Mouse (Mus musculus) heart, embryonic 12.5 days (tissue): ENCODE results near the gene Ccdc69. TPM values are rescaled to one million over a fixed set of nuclear protein-coding genes. Genes with fewer than 3 reads are reported as not detected.

Experiments used
- ATAC-seq: fragments of 200-750 bp; cut with Nextera tagmentation; 2 replicates; pipeline ENCODE4 v1.8.0; 2017; ENCODE audit warnings: moderate TSS enrichment, moderate library complexity; ENCODE audit not compliant: insufficient number of reproducible peaks, low FRiP score
- H3K27ac ChIP-seq: fragments of 300-500 bp; sonication (generic); 2 replicates; pipeline ENCODE4 v1.5.1; 2016; ENCODE audit warnings: mild to moderate bottlenecking, moderate library complexity; ENCODE audit not compliant: poor library complexity, severe bottlenecking
- H3K27me3 ChIP-seq: fragments of 300-500 bp; sonication (generic); replicated peaks from 2 replicates; pipeline ENCODE4 v1.6.1; 2016; ENCODE audit warnings: mild to moderate bottlenecking, moderate library complexity
- H3K36me3 ChIP-seq: fragments of 300-500 bp; sonication (generic); 2 replicates; pipeline ENCODE4 v1.6.1; 2016; ENCODE audit warnings: mild to moderate bottlenecking, moderate library complexity
- H3K4me1 ChIP-seq: fragments of 300-500 bp; sonication (generic); replicated peaks from 2 replicates; pipeline ENCODE4 v1.6.1; 2016; ENCODE audit warnings: mild to moderate bottlenecking
- H3K4me2 ChIP-seq: fragments of 300-500 bp; sonication (generic); 2 replicates; pipeline ENCODE4 v1.6.1; 2016; ENCODE audit warnings: mild to moderate bottlenecking, moderate library complexity
- H3K4me3 ChIP-seq: fragments of 300-500 bp; sonication (generic); 2 replicates; pipeline ENCODE4 v1.5.1; 2016; ENCODE audit warnings: mild to moderate bottlenecking
- H3K9ac ChIP-seq: fragments of 300-500 bp; sonication (generic); 2 replicates; pipeline ENCODE4 v1.6.1; 2016; ENCODE audit warnings: mild to moderate bottlenecking, moderate library complexity
- H3K9me3 ChIP-seq: fragments of 300-500 bp; sonication (generic); replicated peaks from 2 replicates; pipeline ENCODE4 v1.6.1; 2016; ENCODE audit warnings: mild to moderate bottlenecking, moderate library complexity
- WGBS: fragments of 180-500 bp; shearing (Covaris S2); methylation state at CpG from one replicate; pipeline ENCODE4 v1.1.7; 2016; 5-methylcytosine and 5-hydroxymethylcytosine counted together
- polyA plus RNA-seq: library from polyadenylated mRNA; unstranded; fragments of >200 nt; fragmentation: Nextera tagmentation; extraction: Ambion mirVana; gene quantifications from 2 replicates; pipeline ENCODE4 v1.2.1, GENCODE M21; 2016

Gene Ccdc69
- polyA plus RNA-seq, 1 experiment from 2014 or later: 17.5 TPM

DNA sequence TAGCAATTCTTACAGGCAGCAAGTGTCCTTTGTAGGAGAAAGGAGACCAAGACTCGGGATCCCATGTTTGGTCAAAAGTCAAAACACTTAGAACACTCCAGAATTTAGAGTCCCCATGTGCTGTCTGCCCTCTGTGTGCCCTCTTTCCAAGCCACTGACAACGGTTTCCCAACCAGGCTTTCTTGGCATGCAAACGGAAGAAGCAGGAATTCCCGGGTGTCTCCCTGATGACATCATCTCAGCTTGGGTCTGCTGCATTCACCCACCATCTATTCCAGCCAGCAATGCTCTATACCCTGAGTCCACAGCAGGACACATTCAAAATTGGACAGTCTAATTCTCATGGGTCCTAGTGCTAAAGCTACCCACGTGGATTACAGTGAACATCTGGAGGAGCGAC, 56.1 kb downstream of the Ccdc69 start:
- Histone ChIP-seq H3K9ac (peak overlapping the region; percentile 57), H3K9me3 (no peaks in the 10 kb centered on the region), H3K27ac (peak overlapping the region; percentile 99), H3K36me3 (peaks cover 58% of the 10 kb centered on the region), H3K4me3 (no peak overlapping the region), H3K4me2 (peak overlapping the region; percentile 54), H3K27me3 (no peaks in the 10 kb centered on the region), H3K4me1 (peaks cover 99% of the 10 kb centered on the region)
- 38% methylated on average over 6 of the region's 6 CpGs for WGBS
- no peak for ATAC-seq

GRCm38 (mm10) chr11:55021458-55021857, 56.5 kb downstream of the Ccdc69 start:
- Histone ChIP-seq H3K4me1 (peaks cover 99% of the 10 kb centered on the region), H3K4me3 (no peak overlapping the region), H3K27ac (peak overlapping the region; percentile 99), H3K9ac (peak overlapping the region; percentile 39), H3K4me2 (peak overlapping the region; percentile 54; the same call in 1 of the 2 replicates), H3K9me3 (no peaks in the 10 kb centered on the region), H3K36me3 (peaks cover 54% of the 10 kb centered on the region), H3K27me3 (no peaks in the 10 kb centered on the region)
- ATAC-seq: no peak

GRCm38 (mm10) chr11:55019711-55020110, 58.2 kb downstream of the Ccdc69 start:
- no peaks in the 10 kb centered on the region for H3K27me3 ChIP-seq
- H3K4me2 ChIP-seq: no peak overlapping the region
- H3K9me3 ChIP-seq: no peaks in the 10 kb centered on the region
- 0 out of 2 replicates have a peak overlapping the region, but pooled peaks have one; percentile 7 for H3K27ac ChIP-seq
- no peak for ATAC-seq
- H3K4me3 ChIP-seq: no peak overlapping the region
- peaks cover 100% of the 10 kb centered on the region for H3K4me1 ChIP-seq
- H3K36me3 ChIP-seq: peaks cover 48% of the 10 kb centered on the region
- H3K9ac ChIP-seq: no peak overlapping the region; the same call in 1 of the 2 replicates
- WGBS: 77% methylated on average over 2 of the region's 2 CpGs

DNA sequence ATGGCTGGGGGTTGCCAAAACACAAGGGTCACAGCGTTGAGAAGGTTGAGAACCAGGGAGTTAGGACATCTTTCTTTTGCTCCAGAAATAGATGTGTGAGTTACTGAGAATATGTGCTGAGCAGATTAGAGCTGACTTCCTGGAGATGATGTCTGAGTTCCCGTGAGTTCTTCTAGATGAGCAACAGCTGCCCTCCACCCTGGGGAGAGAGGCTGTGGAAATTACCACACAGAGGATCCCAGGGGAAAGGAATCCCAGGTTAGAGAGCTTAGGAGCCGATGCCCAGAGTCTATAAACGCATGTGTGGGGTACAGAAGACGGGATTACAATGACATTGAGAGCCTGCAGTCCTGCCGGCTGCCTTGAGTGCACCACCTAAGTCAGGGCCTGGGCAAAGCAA, 59.9 kb downstream of the Ccdc69 start:
- ATAC-seq: no peak
- H3K9me3 ChIP-seq: no peaks in the 10 kb centered on the region
- H3K4me2 ChIP-seq: no peak overlapping the region
- H3K27me3 ChIP-seq: no peaks in the 10 kb centered on the region
- H3K36me3 ChIP-seq: peaks cover 65% of the 10 kb centered on the region
- no peak overlapping the region for H3K4me3 ChIP-seq
- 50% methylated on average over 6 of the region's 6 CpGs for WGBS
- H3K27ac ChIP-seq: peak overlapping the region; percentile 91
- H3K9ac ChIP-seq: no peak overlapping the region
- peaks cover 90% of the 10 kb centered on the region for H3K4me1 ChIP-seq

DNA sequence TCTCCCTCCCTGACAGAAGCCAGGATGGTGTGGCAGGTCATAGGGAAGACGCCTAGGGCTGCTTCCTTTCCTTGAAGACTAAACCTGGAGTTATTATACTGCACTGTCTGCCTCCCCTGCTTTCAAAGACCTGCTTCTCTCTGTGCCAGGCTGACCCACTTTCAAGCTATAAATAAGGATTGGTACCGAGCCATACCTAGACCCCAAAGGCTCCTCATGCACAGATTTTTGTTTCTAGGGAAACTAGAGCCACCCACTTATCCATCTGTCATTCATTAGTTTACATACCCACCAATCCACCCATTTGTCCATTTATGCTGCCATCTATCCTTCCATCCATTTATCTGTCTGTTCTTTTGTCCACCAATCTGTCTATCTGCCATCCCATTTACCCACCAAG, 60.7 kb downstream of the Ccdc69 start:
- no peak overlapping the region for H3K4me2 ChIP-seq
- no peaks in the 10 kb centered on the region for H3K27me3 ChIP-seq
- 87% methylated on average over 2 of the region's 2 CpGs for WGBS
- no peak for ATAC-seq
- 0 out of 2 replicates have a peak overlapping the region, but pooled peaks have one; percentile 22 for H3K9ac ChIP-seq
- peaks cover 73% of the 10 kb centered on the region for H3K36me3 ChIP-seq
- no peaks in the 10 kb centered on the region for H3K9me3 ChIP-seq
- H3K27ac ChIP-seq: peak overlapping the region; percentile 91
- no peak overlapping the region for H3K4me3 ChIP-seq
- H3K4me1 ChIP-seq: peaks cover 89% of the 10 kb centered on the region

DNA sequence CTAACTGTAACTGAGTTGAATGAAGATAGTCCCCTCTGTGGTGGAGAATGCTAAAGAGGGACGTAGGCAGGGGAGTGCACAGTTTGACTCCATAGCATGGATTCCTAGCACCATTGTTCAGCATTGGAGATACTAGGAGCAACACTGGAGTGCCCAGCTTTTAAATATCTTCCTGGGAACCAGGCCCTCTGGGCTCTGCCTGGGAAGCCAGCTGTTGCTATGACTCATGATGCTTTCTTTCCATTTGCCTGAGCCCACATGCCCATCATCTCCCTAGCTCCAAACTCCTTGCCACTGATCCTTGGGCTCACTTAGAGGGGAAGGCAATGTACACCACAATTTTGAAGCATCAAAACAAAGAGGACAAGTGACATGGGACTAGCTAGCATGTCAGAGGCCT, 61.2 kb downstream of the Ccdc69 start:
- no peak overlapping the region for H3K4me2 ChIP-seq
- no peak for ATAC-seq
- no peaks in the 10 kb centered on the region for H3K9me3 ChIP-seq
- H3K27me3 ChIP-seq: no peaks in the 10 kb centered on the region
- peaks cover 77% of the 10 kb centered on the region for H3K36me3 ChIP-seq
- no peak overlapping the region for H3K4me3 ChIP-seq
- 63% methylated on average over 1 of the region's 1 CpGs for WGBS
- H3K9ac ChIP-seq: 0 out of 2 replicates have a peak overlapping the region, but pooled peaks have one; percentile 22
- peaks cover 84% of the 10 kb centered on the region for H3K4me1 ChIP-seq
- peak overlapping the region; percentile 91 for H3K27ac ChIP-seq

DNA sequence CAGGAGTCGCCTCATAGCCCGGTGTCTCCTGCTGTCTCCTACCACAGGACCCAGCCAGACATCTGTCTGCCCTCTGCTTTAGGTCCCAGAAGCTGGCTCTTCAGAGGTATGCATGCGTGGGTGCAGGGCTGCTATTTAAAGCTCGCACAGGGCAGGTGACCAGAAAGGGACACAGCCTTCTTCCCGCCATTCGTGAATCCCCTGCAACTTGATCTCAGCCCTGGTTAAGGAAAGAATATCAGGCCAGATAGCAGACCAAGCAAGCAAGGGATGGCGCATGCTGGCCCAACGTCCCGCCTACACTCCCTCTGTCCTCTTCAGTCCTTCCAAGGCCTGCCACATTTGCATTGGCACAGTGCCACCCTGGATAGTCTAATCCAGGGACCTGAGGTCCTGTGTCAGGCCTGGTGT, 62.1 kb downstream of the Ccdc69 start:
- H3K36me3 ChIP-seq: peaks cover 81% of the 10 kb centered on the region
- peak overlapping the region; percentile 91 for H3K27ac ChIP-seq
- ATAC-seq: peak; percentile 69
- 32% methylated on average over 9 of the region's 9 CpGs for WGBS
- no peaks in the 10 kb centered on the region for H3K9me3 ChIP-seq
- peaks cover 75% of the 10 kb centered on the region for H3K4me1 ChIP-seq
- H3K27me3 ChIP-seq: no peaks in the 10 kb centered on the region
- H3K4me3 ChIP-seq: no peak overlapping the region
- peak overlapping the region; percentile 8; the same call in 1 of the 2 replicates for H3K4me2 ChIP-seq
- H3K9ac ChIP-seq: peak overlapping the region; percentile 42; the same call in 1 of the 2 replicates

DNA sequence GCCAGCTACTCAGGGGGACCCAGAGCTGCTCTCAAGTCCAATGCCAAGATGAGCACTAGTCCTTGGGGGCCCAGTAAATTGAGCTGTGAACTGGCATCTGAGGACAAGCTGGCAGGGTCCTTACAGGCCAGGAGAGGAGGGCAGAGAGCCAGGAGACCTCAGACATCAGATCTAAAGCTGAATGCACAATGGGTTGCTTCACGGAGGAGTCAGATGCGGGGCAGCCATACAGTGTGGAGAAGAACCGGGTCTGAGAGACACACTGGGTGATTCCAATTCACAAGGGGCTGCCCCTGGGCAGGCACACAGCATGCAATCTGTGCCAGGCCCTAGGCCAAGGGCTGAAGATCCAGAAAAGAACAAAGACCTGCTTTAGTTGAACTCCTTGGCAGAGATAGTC, 62.7 kb downstream of the Ccdc69 start:
- Histone ChIP-seq H3K4me2 (0 out of 2 replicates have a peak overlapping the region, but pooled peaks have one; percentile 8), H3K27me3 (no peaks in the 10 kb centered on the region), H3K4me1 (peaks cover 69% of the 10 kb centered on the region), H3K9ac (peak overlapping the region; percentile 42; the same call in 1 of the 2 replicates), H3K9me3 (no peaks in the 10 kb centered on the region), H3K36me3 (peaks cover 81% of the 10 kb centered on the region), H3K4me3 (no peak overlapping the region), H3K27ac (peak overlapping the region; percentile 91)
- 57% methylated on average over 3 of the region's 3 CpGs for WGBS
- no peak for ATAC-seq

GRCm38 (mm10) chr11:55013802-55014201, 64.1 kb downstream of the Ccdc69 start:
- Histone ChIP-seq H3K27ac (no peak overlapping the region), H3K9ac (no peak overlapping the region), H3K4me3 (no peak overlapping the region), H3K4me1 (peaks cover 55% of the 10 kb centered on the region), H3K9me3 (no peaks in the 10 kb centered on the region), H3K27me3 (no peaks in the 10 kb centered on the region), H3K36me3 (peaks cover 83% of the 10 kb centered on the region), H3K4me2 (no peak overlapping the region)
- ATAC-seq: 0 out of 2 replicates have a peak, but pooled peaks have one; percentile 40
- 79% methylated on average over 6 of the region's 6 CpGs for WGBS

- Histone ChIP-seq H3K4me1 (peaks cover 45% of the 10 kb centered on the region), H3K4me3 (no peak overlapping the region), H3K9me3 (no peaks in the 10 kb centered on the region), H3K36me3 (peaks cover 85% of the 10 kb centered on the region), H3K4me2 (no peak overlapping the region), H3K27ac (no peak overlapping the region), H3K9ac (no peak overlapping the region), H3K27me3 (no peaks in the 10 kb centered on the region)
- ATAC-seq: no peak
- 71% methylated on average over 5 of the region's 5 CpGs for WGBS
Observed at GRCm38 (mm10) chr11:55012551-55013521, 65.1 kb downstream of the Ccdc69 start.

GRCm38 (mm10) chr11:55011440-55011839, 66.5 kb downstream of the Ccdc69 start:
- peaks cover 90% of the 10 kb centered on the region for H3K36me3 ChIP-seq
- no peak overlapping the region for H3K4me2 ChIP-seq
- H3K9ac ChIP-seq: no peak overlapping the region
- no peak overlapping the region for H3K4me3 ChIP-seq
- H3K9me3 ChIP-seq: no peaks in the 10 kb centered on the region
- WGBS: 78% methylated on average over 3 of the region's 3 CpGs
- no peaks in the 10 kb centered on the region for H3K27me3 ChIP-seq
- no peak overlapping the region for H3K27ac ChIP-seq
- peaks cover 31% of the 10 kb centered on the region for H3K4me1 ChIP-seq
- no peak for ATAC-seq
